ENCODE assay signal across 13 mouse cellular contexts in the genomic region with DNA sequence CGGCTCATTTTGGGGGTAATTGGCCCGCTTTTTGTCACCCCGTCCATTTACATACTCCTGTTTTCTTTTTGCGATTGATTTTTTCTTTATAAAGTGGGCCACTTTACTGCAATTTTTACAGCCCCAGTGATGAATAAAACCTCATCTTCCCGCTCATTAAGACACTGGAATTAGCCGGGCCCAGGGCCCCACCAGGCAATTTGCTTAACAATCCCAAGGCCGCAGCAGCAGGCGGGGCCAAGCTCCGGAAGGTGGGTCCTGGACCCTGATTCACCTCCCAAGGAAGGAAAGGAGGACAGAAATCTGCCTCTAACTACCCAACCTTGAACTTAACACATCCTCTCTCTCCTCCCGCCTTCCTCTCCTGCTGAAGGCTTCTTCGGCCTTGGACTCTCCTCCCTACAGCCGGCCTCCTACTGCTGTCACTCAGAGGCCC. TPM values are rescaled to one million over a fixed set of nuclear protein-coding genes. Genes with fewer than 3 reads are reported as not detected.
DNase-seq lines count a peak whose midpoint lies in the region; ATAC-seq and TF ChIP-seq lines count a peak whose summit lies in the region.
"Had no signal": no experiment of that assay in that cellular context is flagged by ENCODE, and none has a peak within 500 bp of the region (broad histone marks: within the 10 kb centered on the region; RNA-seq: fewer than 3 reads in every experiment).

No protein-coding gene starts in this region.

- peak; percentile 80 to 86 for DNase-seq in adrenal gland, adult (ENCODE audit: inconsistent age in 2 of 2, low spot score in 1 of 2)
- DNase-seq in adrenal gland, postnatal 4 days (ENCODE audit: low spot score in 2 of 2), result no peak
- DNase-seq in R1 (ENCODE audit: low read depth, low spot score), result peak; percentile 96
- no peak for DNase-seq in right cerebral cortex, postnatal 14 days
- DNase-seq in hindbrain, embryonic 14.5 days (ENCODE audit: low spot score), result no peak
- DNase-seq: cerebellum, postnatal 14 days; gastrocnemius, postnatal 10 days; heart, postnatal 36 days; kidney, postnatal 14 days had no signal

- peak; percentile 45 for ATAC-seq in intestine, embryonic 15.5 days
- ATAC-seq in intestine, postnatal 0 days, result no peak
- peak; percentile 52; the same call in 1 of the 2 replicates for ATAC-seq in forebrain, embryonic 12.5 days (ENCODE audit: low FRiP score)
- no peak for ATAC-seq in hindbrain, embryonic 14.5 days (ENCODE audit: low FRiP score)

- 0 out of 2 replicates have a peak overlapping the region, but pooled peaks have one; percentile 10 for H3K4me2 ChIP-seq in intestine, embryonic 15.5 days (replicated peaks)
- no peak overlapping the region for H3K4me2 ChIP-seq in intestine, postnatal 0 days (replicated peaks; ENCODE audit: low read depth)
- H3K4me2 ChIP-seq in forebrain, embryonic 12.5 days, result peak overlapping the region; percentile 6; the same call in 1 of the 2 replicates
- no peak overlapping the region for H3K4me2 ChIP-seq in hindbrain, embryonic 14.5 days (replicated peaks)
- H3K4me2 ChIP-seq: liver, embryonic 11.5 days had no signal

- no peaks in the 10 kb centered on the region for H3K36me3 ChIP-seq in intestine, embryonic 15.5 days
- H3K36me3 ChIP-seq in intestine, postnatal 0 days (ENCODE audit: control insufficient read depth, insufficient read depth), result no peaks in the 10 kb centered on the region
- no peaks in the 10 kb centered on the region for H3K36me3 ChIP-seq in forebrain, embryonic 12.5 days (replicated peaks)
- no peaks in the 10 kb centered on the region for H3K36me3 ChIP-seq in hindbrain, embryonic 14.5 days (replicated peaks; ENCODE audit: control insufficient read depth, insufficient read depth)

- H3K27ac ChIP-seq in intestine, embryonic 15.5 days, result peak overlapping the region; percentile 44; the same call in 1 of the 2 replicates
- no peak overlapping the region for H3K27ac ChIP-seq in intestine, postnatal 0 days (ENCODE audit: low read depth, low read length)
- H3K27ac ChIP-seq in forebrain, embryonic 12.5 days, result peak overlapping the region; percentile 27; the same call in 1 of the 2 replicates
- H3K27ac ChIP-seq in hindbrain, embryonic 14.5 days, result no peak overlapping the region

- no peaks in the 10 kb centered on the region for H3K9me3 ChIP-seq in intestine, embryonic 15.5 days
- H3K9me3 ChIP-seq in intestine, postnatal 0 days (ENCODE audit: control insufficient read depth), result no peaks in the 10 kb centered on the region
- no peaks in the 10 kb centered on the region for H3K9me3 ChIP-seq in forebrain, embryonic 12.5 days
- no peaks in the 10 kb centered on the region for H3K9me3 ChIP-seq in hindbrain, embryonic 14.5 days (ENCODE audit: control insufficient read depth, low read length)

- no peaks in the 10 kb centered on the region for H3K27me3 ChIP-seq in intestine, embryonic 15.5 days (replicated peaks)
- H3K27me3 ChIP-seq in intestine, postnatal 0 days (replicated peaks; ENCODE audit: control insufficient read depth, insufficient read depth, low read length), result no peaks in the 10 kb centered on the region
- peaks cover 19% of the 10 kb centered on the region; the same call in 1 of the 2 replicates for H3K27me3 ChIP-seq in forebrain, embryonic 12.5 days
- no peaks in the 10 kb centered on the region for H3K27me3 ChIP-seq in hindbrain, embryonic 14.5 days (ENCODE audit: control insufficient read depth, insufficient read depth, low read length)

- WGBS in intestine, embryonic 15.5 days, result 46% methylated on average over 12 of the region's 12 CpGs
- 39% methylated on average over 12 of the region's 12 CpGs for WGBS in intestine, postnatal 0 days
- WGBS in forebrain, embryonic 12.5 days, result 15% methylated on average over 12 of the region's 12 CpGs
- WGBS in hindbrain, embryonic 14.5 days, result 34% methylated on average over 12 of the region's 12 CpGs

- no peak for TF ChIP-seq CTCF in intestine, postnatal 0 days (IDR thresholded peaks at IDR 0.05; ENCODE audit: low read depth)

- H3K9ac ChIP-seq in intestine, embryonic 15.5 days, result no peak overlapping the region
- H3K9ac ChIP-seq in intestine, postnatal 0 days (ENCODE audit: low read depth, low read length), result no peak overlapping the region
- H3K9ac ChIP-seq in forebrain, embryonic 12.5 days, result no peak overlapping the region
- no peak overlapping the region for H3K9ac ChIP-seq in hindbrain, embryonic 14.5 days

- H3K4me1 ChIP-seq in intestine, embryonic 15.5 days (replicated peaks), result peaks cover 51% of the 10 kb centered on the region
- peaks cover 17% of the 10 kb centered on the region for H3K4me1 ChIP-seq in intestine, postnatal 0 days (replicated peaks; ENCODE audit: control insufficient read depth, insufficient read depth, low read length)
- H3K4me1 ChIP-seq in forebrain, embryonic 12.5 days, result peaks cover 54% of the 10 kb centered on the region
- H3K4me1 ChIP-seq in hindbrain, embryonic 14.5 days (replicated peaks; ENCODE audit: control insufficient read depth, insufficient read depth, low read length), result peaks cover 9% of the 10 kb centered on the region; the same call in 1 of the 2 replicates

- no peak overlapping the region for H3K4me3 ChIP-seq in intestine, embryonic 15.5 days (replicated peaks)
- no peak overlapping the region for H3K4me3 ChIP-seq in intestine, postnatal 0 days (ENCODE audit: low read depth, low read length)
- H3K4me3 ChIP-seq in forebrain, embryonic 12.5 days (replicated peaks), result no peak overlapping the region
- no peak overlapping the region for H3K4me3 ChIP-seq in hindbrain, embryonic 14.5 days (replicated peaks; ENCODE audit: low read length)

RNA-seq across cellular contexts. Expression of a gene that starts 16.8 kb away (rescaled TPM):
- total RNA-seq in adrenal gland, postnatal 4 days (2021), result 100 to 1,000 TPM; 132 to 147 TPM
- 81.8 and 88.2 TPM in 2 replicates for polyA plus RNA-seq in intestine, embryonic 15.5 days (2015; fragmentation: Nextera tagmentation; extraction: Ambion mirVana)
- 56.4 and 57.3 TPM in 2 replicates for polyA plus RNA-seq in intestine, postnatal 0 days (2015; fragmentation: Nextera tagmentation; extraction: Ambion mirVana)
- polyA plus RNA-seq in forebrain, embryonic 12.5 days (2016; fragmentation: Nextera tagmentation; extraction: Ambion mirVana), result 88.6 and 91.3 TPM in 2 replicates
- polyA plus RNA-seq in hindbrain, embryonic 14.5 days (2014; fragmentation: Nextera tagmentation; extraction: Ambion mirVana), result 92.9 and 93.8 TPM in 2 replicates

Comparison
In these comparisons a context has a peak if more than half of its experiments do, and no peak if none do; other contexts are left out.
1. DNase-seq: peak in adrenal gland, adult (2 of 2) and R1 (single experiment); none in adrenal gland, postnatal 4 days (0 of 2), right cerebral cortex, postnatal 14 days (single experiment) and hindbrain, embryonic 14.5 days (single experiment).
2. ATAC-seq: peak in intestine, embryonic 15.5 days (single experiment) and forebrain, embryonic 12.5 days (single experiment); none in intestine, postnatal 0 days (single experiment) and hindbrain, embryonic 14.5 days (single experiment).
3. H3K27ac ChIP-seq: peak in intestine, embryonic 15.5 days (single experiment) and forebrain, embryonic 12.5 days (single experiment); none in intestine, postnatal 0 days (single experiment) and hindbrain, embryonic 14.5 days (single experiment).
4. H3K4me2 ChIP-seq: peak in intestine, embryonic 15.5 days (single experiment) and forebrain, embryonic 12.5 days (single experiment); none in intestine, postnatal 0 days (single experiment) and hindbrain, embryonic 14.5 days (single experiment).